Mouse (Mus musculus) kidney, adult 2 months (tissue): Measurements from ENCODE around the gene Morn1. TPM values are rescaled to one million over a fixed set of nuclear protein-coding genes. Genes with fewer than 3 reads are reported as not detected.

Experiments used
- DNase-seq: peaks from one replicate; pipeline ENCODE4 v3.0.0; 2021
- H3K27ac ChIP-seq: fragments of 200-500 bp; 2 replicates; pipeline ENCODE4 v1.5.1; 2012; ENCODE audit warnings: low read depth, low read length, control low read depth, inconsistent platforms; ENCODE audit not compliant: insufficient read depth
- H3K27me3 ChIP-seq: fragments of 200-500 bp; replicated peaks from 2 replicates; pipeline ENCODE4 v1.6.1; 2012; ENCODE audit warnings: mild to moderate bottlenecking, moderate library complexity, low read length, inconsistent platforms; ENCODE audit not compliant: control insufficient read depth, insufficient read depth
- H3K36me3 ChIP-seq: fragments of 200-500 bp; 2 replicates; pipeline ENCODE4 v1.6.1; 2012; ENCODE audit warnings: mild to moderate bottlenecking, moderate library complexity, low read length, inconsistent platforms; ENCODE audit not compliant: control insufficient read depth, insufficient read depth
- H3K4me1 ChIP-seq: fragments of 200-500 bp; 2 replicates; pipeline ENCODE4 v1.6.1; 2011; ENCODE audit warnings: low read length; ENCODE audit not compliant: control insufficient read depth, insufficient read depth
- H3K4me3 ChIP-seq: fragments of 200-500 bp; 2 replicates; pipeline ENCODE4 v1.5.1; 2011; ENCODE audit warnings: mild to moderate bottlenecking, low read depth, low read length, control low read depth; ENCODE audit not compliant: insufficient read depth
- CTCF ChIP-seq: fragments of 200-500 bp; conservative IDR thresholded peaks from 2 replicates; pipeline ENCODE4 v1.5.1; 2011; ENCODE audit warnings: low read depth, mild to moderate bottlenecking, control low read depth, low read length, moderate library complexity, mixed read lengths; ENCODE audit not compliant: insufficient read depth, insufficient read length
- POLR2A ChIP-seq: fragments of 200-500 bp; IDR thresholded peaks from one replicate; pipeline ENCODE4 v1.6.1; 2011; ENCODE audit warnings: low read depth, low read length, control low read depth
- WGBS: fragments of 180-500 bp; shearing (Covaris S2); methylation state at CpG from one replicate; pipeline ENCODE4 v1.1.7; 2018; 5-methylcytosine and 5-hydroxymethylcytosine counted together
- polyA plus RNA-seq: library from polyadenylated mRNA; depleted of rRNA; stranded (reverse); fragments of >200 nt; gene quantifications from 2 replicates; pipeline ENCODE4 v1.2.3, GENCODE M21; 2012

Gene Morn1
- polyA plus RNA-seq, 1 experiment: 10.4 TPM

- WGBS: 82% methylated on average over 5 of the region's 5 CpGs
- no peak for DNase-seq
- no peaks in the 10 kb centered on the region for H3K36me3 ChIP-seq
- no peak overlapping the region for H3K4me3 ChIP-seq
- no peaks in the 10 kb centered on the region for H3K4me1 ChIP-seq
- no peak overlapping the region for H3K27ac ChIP-seq
- H3K27me3 ChIP-seq: no peaks in the 10 kb centered on the region
- no peak for TF ChIP-seq CTCF
- no peak for TF ChIP-seq POLR2A
These were observed 34.2 kb downstream of the Morn1 start for GRCm38 (mm10) chr4:155120583-155120982.

- Histone ChIP-seq H3K4me1 (no peaks in the 10 kb centered on the region), H3K36me3 (no peaks in the 10 kb centered on the region), H3K27ac (no peak overlapping the region), H3K27me3 (no peaks in the 10 kb centered on the region), H3K4me3 (no peak overlapping the region)
- WGBS: 83% methylated on average over 6 of the region's 6 CpGs
- no peak for TF ChIP-seq CTCF
- no peak for TF ChIP-seq POLR2A
- DNase-seq: no peak
These were observed 34.8 kb downstream of the Morn1 start for GRCm38 (mm10) chr4:155121222-155121621.

GRCm38 (mm10) chr4:155121915-155122443, 35.6 kb downstream of the Morn1 start:
- H3K4me3 ChIP-seq: no peak overlapping the region
- WGBS: 84% methylated on average over 6 of the region's 6 CpGs
- H3K27ac ChIP-seq: no peak overlapping the region
- TF ChIP-seq POLR2A: no peak
- TF ChIP-seq CTCF: no peak
- H3K36me3 ChIP-seq: no peaks in the 10 kb centered on the region
- no peaks in the 10 kb centered on the region for H3K4me1 ChIP-seq
- no peaks in the 10 kb centered on the region for H3K27me3 ChIP-seq
- DNase-seq: no peak

DNA sequence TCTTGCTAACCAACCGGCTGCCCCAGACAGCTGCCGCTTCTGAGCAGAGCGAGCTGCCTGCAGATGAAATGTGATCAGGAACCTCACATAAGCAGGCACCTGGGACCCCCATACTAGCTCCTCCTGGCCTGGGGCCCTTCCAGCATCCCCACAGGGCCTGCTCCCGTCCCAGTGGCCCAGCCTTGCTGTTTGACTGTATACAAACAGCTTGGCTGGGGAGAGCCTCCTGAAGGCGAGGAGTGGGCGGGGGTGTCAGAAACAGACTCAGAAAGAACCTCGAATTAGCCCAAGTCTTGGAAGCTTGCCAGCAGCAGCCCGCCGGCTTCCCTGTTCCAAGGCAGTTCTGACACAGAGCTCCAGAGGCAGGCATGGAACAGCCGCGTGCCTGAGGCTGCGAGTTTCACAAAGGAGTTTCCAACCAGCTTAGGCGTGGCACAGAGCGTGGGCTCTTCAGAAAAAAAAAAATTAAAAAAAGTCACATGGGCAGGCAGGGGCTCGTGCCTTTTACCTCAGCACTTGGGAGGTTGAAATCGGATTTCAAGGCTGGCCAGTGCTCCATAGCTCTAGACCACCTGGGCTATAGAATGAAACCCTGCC, 36.2 kb downstream of the Morn1 start:
- Histone ChIP-seq H3K36me3 (no peaks in the 10 kb centered on the region), H3K27me3 (no peaks in the 10 kb centered on the region), H3K4me1 (no peaks in the 10 kb centered on the region), H3K4me3 (no peak overlapping the region), H3K27ac (no peak overlapping the region)
- WGBS: 53% methylated on average over 16 of the region's 16 CpGs
- DNase-seq: peak; percentile 48
- TF ChIP-seq POLR2A (no peak), CTCF (no peak)

GRCm38 (mm10) chr4:155123868-155124534, 37.6 kb downstream of the Morn1 start:
- 42% methylated on average over 9 of the region's 9 CpGs for WGBS
- H3K27ac ChIP-seq: no peak overlapping the region
- no peaks in the 10 kb centered on the region for H3K4me1 ChIP-seq
- DNase-seq: peak; percentile 49
- TF ChIP-seq CTCF: no peak
- TF ChIP-seq POLR2A: no peak
- no peaks in the 10 kb centered on the region for H3K27me3 ChIP-seq
- no peaks in the 10 kb centered on the region for H3K36me3 ChIP-seq
- no peak overlapping the region for H3K4me3 ChIP-seq

DNA sequence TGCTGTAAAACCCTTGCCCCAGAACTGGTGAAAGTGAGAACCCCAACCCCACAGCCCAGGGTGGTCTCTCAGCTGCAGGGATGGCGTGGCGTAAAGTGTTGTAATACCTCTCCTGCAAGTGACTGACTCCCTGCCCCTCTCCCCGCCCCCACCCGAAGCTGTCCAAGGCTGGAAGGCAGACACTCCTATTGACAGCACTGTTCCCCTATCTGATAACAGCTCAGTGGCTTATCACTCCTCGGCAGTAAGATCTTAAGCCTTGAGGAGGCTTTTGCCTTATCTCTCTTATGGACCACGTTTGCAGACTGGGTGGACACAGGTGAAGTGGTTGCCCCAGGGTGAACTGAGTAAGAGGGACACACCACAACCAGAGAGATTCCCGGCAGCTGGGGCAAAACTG, 38.9 kb downstream of the Morn1 start:
- no peak for DNase-seq
- Histone ChIP-seq H3K4me3 (no peak overlapping the region), H3K27me3 (no peaks in the 10 kb centered on the region), H3K36me3 (no peaks in the 10 kb centered on the region), H3K27ac (no peak overlapping the region), H3K4me1 (0 out of 2 replicates have a peak, but pooled peaks cover 2% of the 10 kb centered on the region)
- TF ChIP-seq POLR2A: no peak
- no peak for TF ChIP-seq CTCF
- WGBS: 81% methylated on average over 7 of the region's 7 CpGs

DNA sequence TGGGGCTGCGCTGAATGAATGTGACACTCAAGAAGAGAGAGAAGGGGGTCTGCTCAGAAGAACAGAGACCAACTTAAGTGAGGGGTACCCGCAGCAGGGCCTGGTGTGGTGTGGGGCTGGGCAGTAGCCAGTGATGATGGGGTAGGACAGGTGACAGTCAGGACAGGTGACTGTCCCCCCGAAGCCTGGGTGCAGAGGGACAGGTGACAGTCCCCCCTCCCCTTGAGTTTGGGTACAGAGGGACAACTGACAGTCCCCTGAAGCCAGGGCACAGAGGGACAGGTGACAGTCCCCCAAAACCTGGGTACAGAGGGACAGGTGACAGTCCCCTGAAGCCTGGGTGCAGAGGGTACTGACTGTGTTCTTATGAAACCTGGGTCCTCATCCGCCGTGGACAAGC, 39.8 kb downstream of the Morn1 start:
- 93% methylated on average over 5 of the region's 5 CpGs for WGBS
- 0 out of 2 replicates have a peak, but pooled peaks cover 4% of the 10 kb centered on the region for H3K4me1 ChIP-seq
- no peak for TF ChIP-seq POLR2A
- no peak for TF ChIP-seq CTCF

More for the DNA sequence above, 39.8 kb downstream of the Morn1 start:
- Histone ChIP-seq H3K27me3 (no peaks in the 10 kb centered on the region), H3K4me3 (no peak overlapping the region), H3K27ac (no peak overlapping the region), H3K36me3 (no peaks in the 10 kb centered on the region)
- no peak for DNase-seq
